Mouse (Mus musculus): ENCODE measurements around the gene Bspry. TPM values are rescaled to one million over a fixed set of nuclear protein-coding genes. Genes with fewer than 3 reads are reported as not detected.
"Not testable (repeated sequence)": the region's sequence is repeated elsewhere in the genome, so short reads cannot be mapped to it uniquely, and the experiment has no call there.

The Bspry gene
- total and polyA plus RNA-seq, 3 experiments = 0.09 to 0.11 TPM; not detected in 1

DNA sequence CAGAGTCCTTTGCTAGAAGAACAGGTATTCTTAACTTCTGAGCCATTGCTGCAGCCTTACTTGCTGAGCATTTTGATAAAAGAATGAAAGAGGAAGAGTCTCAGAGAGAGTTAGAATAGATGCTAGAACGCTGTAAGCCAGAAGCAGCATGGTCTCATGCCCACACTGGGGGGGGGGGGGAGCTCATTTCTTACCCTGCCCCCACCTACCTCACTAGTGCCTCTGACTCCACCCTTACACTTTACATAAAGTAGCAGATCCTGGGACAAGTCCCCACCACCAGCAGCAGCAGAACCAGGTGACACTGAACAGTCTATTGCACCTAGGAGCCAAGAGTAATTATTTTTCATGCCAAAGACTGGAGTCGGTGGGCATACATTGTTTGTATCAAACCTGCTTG is 4.7 kb upstream of the Bspry start:
- no peak for ATAC-seq (ENCODE audit: extremely low read depth, insufficient number of reproducible peaks, low FRiP score, poor library complexity, severe bottlenecking)
- Histone ChIP-seq H3K27me3 (ENCODE audit: insufficient read depth, low read length) (0 out of 2 replicates have a peak, but pooled peaks cover 2% of the 10 kb centered on the region), H3K4me3 (ENCODE audit: low read depth, low read length) (no peak overlapping the region), H3K36me3 (replicated peaks) (no peaks in the 10 kb centered on the region), H3K4me1 (ENCODE audit: insufficient read depth, low read depth, low read length) (peaks cover 13% of the 10 kb centered on the region), H3K9me3 (replicated peaks) (no peaks in the 10 kb centered on the region)
- DNase-seq (ENCODE audit: low spot score) = no peak
- TF ChIP-seq TAL1 (conservative IDR thresholded peaks at IDR 0.05; ENCODE audit: low read depth, low read length) (no peak), CTCF (IDR thresholded peaks at IDR 0.05; ENCODE audit: low read depth, low read length) (no peak), POLR2AphosphoS5 (IDR thresholded peaks at IDR 0.05; ENCODE audit: insufficient replicate concordance, low read depth, low read length) (no peak), GATA1 (IDR thresholded peaks at IDR 0.05; ENCODE audit: borderline replicate concordance, low read length) (no peak), GATA2 (IDR thresholded peaks at IDR 0.05; ENCODE audit: borderline replicate concordance, low read depth, low read length) (no peak)

DNA sequence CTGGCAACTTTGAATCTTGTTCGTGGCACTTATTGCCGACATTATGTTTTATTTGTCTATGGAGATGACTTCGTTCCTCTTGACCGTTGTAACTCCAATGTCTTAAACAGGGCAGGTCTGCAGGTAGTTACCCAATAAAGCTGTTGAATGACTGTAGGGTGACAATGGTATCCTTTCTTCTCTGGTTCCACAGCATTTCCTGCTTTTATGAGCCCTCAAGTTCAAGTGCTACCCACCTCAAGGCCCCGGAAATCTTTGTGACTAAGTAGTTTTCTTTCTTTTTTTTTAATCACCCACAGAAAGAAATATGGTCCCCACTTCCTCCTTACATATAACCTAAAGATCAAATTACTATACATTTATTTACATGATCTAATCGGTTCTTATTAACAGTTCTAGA is 4.1 kb upstream of the Bspry start:
- ATAC-seq (ENCODE audit: extremely low read depth, insufficient number of reproducible peaks, low FRiP score, poor library complexity, severe bottlenecking) (no peak), DNase-seq (ENCODE audit: low spot score) (no peak)
- TF ChIP-seq GATA1 (IDR thresholded peaks at IDR 0.05; ENCODE audit: borderline replicate concordance, low read length) (no peak), POLR2AphosphoS5 (IDR thresholded peaks at IDR 0.05; ENCODE audit: insufficient replicate concordance, low read depth, low read length) (no peak), GATA2 (IDR thresholded peaks at IDR 0.05; ENCODE audit: borderline replicate concordance, low read depth, low read length) (no peak), CTCF (IDR thresholded peaks at IDR 0.05; ENCODE audit: low read depth, low read length) (no peak)
- no peaks in the 10 kb centered on the region for H3K9me3 ChIP-seq (replicated peaks)
- no peaks in the 10 kb centered on the region for H3K36me3 ChIP-seq (replicated peaks)
- peaks cover 10% of the 10 kb centered on the region for H3K4me1 ChIP-seq (ENCODE audit: insufficient read depth, low read depth, low read length)
- no peak overlapping the region for H3K4me3 ChIP-seq (ENCODE audit: low read depth, low read length)
- 0 out of 2 replicates have a peak, but pooled peaks cover 2% of the 10 kb centered on the region for H3K27me3 ChIP-seq (ENCODE audit: insufficient read depth, low read length)

DNA sequence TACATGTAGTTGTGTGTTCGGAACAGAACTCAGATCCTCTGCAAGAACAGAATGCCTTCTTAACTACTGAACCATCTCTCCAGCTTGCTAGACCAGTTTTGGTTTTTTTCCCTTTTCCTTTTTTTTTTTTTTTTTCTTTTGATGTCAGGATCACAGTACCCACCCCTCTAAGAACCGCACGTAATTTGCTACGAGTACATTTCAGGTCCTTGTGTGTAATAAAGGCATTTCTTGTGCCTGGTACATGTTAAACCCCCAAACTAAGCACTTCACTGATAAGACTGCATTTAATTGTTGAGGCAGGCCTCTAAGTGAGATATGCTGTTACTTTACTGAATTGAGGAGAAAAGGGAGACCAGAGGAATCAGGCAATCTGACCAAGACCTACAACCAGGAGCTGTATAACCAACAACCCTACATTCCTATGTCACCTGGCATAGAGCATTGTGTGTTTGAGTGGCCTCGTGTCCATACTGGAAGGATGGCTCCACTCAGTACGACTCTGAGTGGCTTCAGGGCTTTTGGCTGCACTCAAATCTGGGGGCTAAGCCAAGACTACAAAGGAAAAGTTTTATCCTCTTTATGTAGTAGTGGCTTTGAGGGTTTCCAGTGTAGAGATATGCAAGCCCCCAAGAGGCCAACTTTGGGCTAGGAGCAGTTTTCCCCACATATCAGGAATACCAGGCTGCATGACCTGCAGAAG is 2.2 kb upstream of the Bspry start:
- H3K27me3 ChIP-seq (ENCODE audit: insufficient read depth, low read length) = 0 out of 2 replicates have a peak, but pooled peaks cover 2% of the 10 kb centered on the region
- TF ChIP-seq CTCF (IDR thresholded peaks at IDR 0.05; ENCODE audit: low read depth, low read length) = no peak
- no peak overlapping the region for H3K4me3 ChIP-seq (ENCODE audit: low read depth, low read length)
- ATAC-seq (ENCODE audit: extremely low read depth, insufficient number of reproducible peaks, low FRiP score, poor library complexity, severe bottlenecking) (no peak), DNase-seq (ENCODE audit: low spot score) (no peak)
- peaks cover 9% of the 10 kb centered on the region for H3K4me1 ChIP-seq (ENCODE audit: insufficient read depth, low read depth, low read length)
- no peaks in the 10 kb centered on the region for H3K36me3 ChIP-seq (replicated peaks)
- no peaks in the 10 kb centered on the region for H3K9me3 ChIP-seq (replicated peaks)

DNA sequence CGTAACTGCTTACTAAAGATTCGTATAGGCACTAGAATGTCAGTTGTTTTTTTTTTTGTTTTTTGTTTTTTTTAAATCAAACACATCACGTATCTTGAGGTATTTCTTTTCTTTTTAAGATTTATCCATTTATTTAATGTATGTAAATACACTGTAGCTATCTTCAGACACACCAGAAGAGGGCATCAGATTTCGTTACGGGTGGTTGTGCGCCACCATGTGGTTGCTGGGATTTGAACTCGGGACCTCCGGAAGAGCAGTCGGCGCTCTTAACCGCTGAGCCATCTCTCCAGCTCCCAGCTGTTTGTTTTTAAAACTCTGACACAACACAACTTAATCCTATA is 288 bp upstream of the Bspry start:
- H3K9me3 ChIP-seq (replicated peaks); H3K4me3 ChIP-seq (ENCODE audit: low read depth, low read length); H3K36me3 ChIP-seq (replicated peaks); DNase-seq (ENCODE audit: low spot score); ATAC-seq (ENCODE audit: extremely low read depth, insufficient number of reproducible peaks, low FRiP score, poor library complexity, severe bottlenecking); H3K27me3 ChIP-seq (ENCODE audit: insufficient read depth, low read length); H3K4me1 ChIP-seq (ENCODE audit: insufficient read depth, low read depth, low read length): not testable (repeated sequence)

DNA sequence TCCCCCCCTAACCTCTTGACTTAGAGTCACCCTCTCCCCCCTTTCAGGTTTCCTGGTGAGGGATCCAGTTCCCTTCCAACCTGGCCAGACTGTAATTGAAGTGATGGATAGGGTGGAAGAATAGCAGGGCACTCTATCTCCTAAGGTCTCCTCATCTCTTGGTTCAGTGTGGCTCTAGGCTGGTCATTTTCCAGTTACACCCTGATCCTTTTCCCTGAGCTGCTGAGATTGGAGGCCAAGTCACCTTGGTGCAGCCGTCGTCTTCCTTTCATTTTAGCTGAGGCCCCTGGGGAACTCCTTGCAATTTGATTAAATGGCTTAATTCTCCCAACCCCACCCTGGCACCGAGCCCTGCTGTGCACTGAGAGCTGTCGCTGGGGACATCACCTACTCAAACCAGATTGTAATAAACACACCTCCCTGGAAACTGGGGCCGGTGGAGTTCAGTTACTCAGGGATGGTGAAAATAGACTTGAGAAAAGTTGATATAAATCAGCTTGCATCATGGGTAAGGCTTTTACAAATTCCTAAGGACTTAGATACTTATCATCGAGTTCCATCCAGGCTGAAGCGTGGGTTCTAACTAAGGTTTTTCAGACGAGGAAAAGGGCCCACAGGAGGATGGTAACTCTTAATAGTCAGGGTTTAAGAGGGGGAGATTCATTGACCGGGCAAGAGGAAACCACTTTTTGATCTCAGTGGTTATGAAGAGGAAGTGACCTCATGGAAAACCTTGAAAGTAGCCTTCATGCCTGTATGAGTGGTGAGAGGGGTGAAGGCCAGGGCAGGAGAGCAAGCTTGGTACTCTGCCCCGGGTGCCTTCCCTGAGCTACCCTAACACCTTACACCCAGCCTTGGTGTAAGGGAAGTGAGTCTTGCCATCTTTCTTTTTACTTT is 1.1 kb downstream of the Bspry start:
- no peak for DNase-seq (ENCODE audit: low spot score)
- ATAC-seq (ENCODE audit: extremely low read depth, insufficient number of reproducible peaks, low FRiP score, poor library complexity, severe bottlenecking) = no peak
- H3K27me3 ChIP-seq (ENCODE audit: insufficient read depth, low read length) = 0 out of 2 replicates have a peak, but pooled peaks cover 2% of the 10 kb centered on the region

DNA sequence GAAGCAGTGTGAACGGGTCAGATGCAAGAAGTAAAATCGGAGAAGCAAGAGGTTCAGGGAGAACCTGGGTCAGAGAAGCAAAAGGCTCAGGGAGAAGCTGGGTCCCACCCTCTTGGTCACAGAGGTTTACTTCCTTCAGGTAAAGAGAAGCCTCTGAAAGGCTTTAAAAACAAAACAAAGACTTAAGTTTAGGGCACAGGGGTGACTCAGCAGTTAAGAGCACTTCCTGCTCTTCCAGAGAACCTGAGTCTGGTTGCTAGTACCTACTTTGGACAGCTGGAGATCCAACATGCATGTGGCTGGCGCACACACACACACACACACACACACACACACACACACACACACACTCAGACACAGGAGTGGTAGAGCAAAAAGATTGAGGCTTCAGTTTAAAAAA is 5.1 kb downstream of the Bspry start:
- TF ChIP-seq TAL1 (conservative IDR thresholded peaks at IDR 0.05; ENCODE audit: low read depth, low read length) = no peak
- no peak for TF ChIP-seq GATA1 (IDR thresholded peaks at IDR 0.05; ENCODE audit: borderline replicate concordance, low read length)
- no peak for TF ChIP-seq GATA2 (IDR thresholded peaks at IDR 0.05; ENCODE audit: borderline replicate concordance, low read depth, low read length)
- TF ChIP-seq POLR2AphosphoS5 (IDR thresholded peaks at IDR 0.05; ENCODE audit: insufficient replicate concordance, low read depth, low read length) = no peak
- TF ChIP-seq CTCF (IDR thresholded peaks at IDR 0.05; ENCODE audit: low read depth, low read length) = no peak
- no peak overlapping the region; the same call in 1 of the 2 replicates for H3K4me3 ChIP-seq (ENCODE audit: low read depth, low read length)
- peak; percentile 45 for ATAC-seq (ENCODE audit: extremely low read depth, insufficient number of reproducible peaks, low FRiP score, poor library complexity, severe bottlenecking)

More for the DNA sequence above, 1.1 kb downstream of the Bspry start:
- H3K9me3 ChIP-seq (replicated peaks) = no peaks in the 10 kb centered on the region
- no peak overlapping the region for H3K4me3 ChIP-seq (ENCODE audit: low read depth, low read length)
- peaks cover 20% of the 10 kb centered on the region for H3K4me1 ChIP-seq (ENCODE audit: insufficient read depth, low read depth, low read length)
- no peaks in the 10 kb centered on the region for H3K36me3 ChIP-seq (replicated peaks)
- TF ChIP-seq POLR2AphosphoS5 (IDR thresholded peaks at IDR 0.05; ENCODE audit: insufficient replicate concordance, low read depth, low read length) (no peak), GATA1 (IDR thresholded peaks at IDR 0.05; ENCODE audit: borderline replicate concordance, low read length) (no peak), TAL1 (conservative IDR thresholded peaks at IDR 0.05; ENCODE audit: low read depth, low read length) (no peak), CTCF (IDR thresholded peaks at IDR 0.05; ENCODE audit: low read depth, low read length) (no peak), GATA2 (IDR thresholded peaks at IDR 0.05; ENCODE audit: borderline replicate concordance, low read depth, low read length) (no peak)

More for the DNA sequence above, 5.1 kb downstream of the Bspry start:
- Histone ChIP-seq H3K36me3 (replicated peaks) (no peaks in the 10 kb centered on the region), H3K27me3 (ENCODE audit: insufficient read depth, low read length) (no peaks in the 10 kb centered on the region), H3K4me1 (ENCODE audit: insufficient read depth, low read depth, low read length) (peaks cover 22% of the 10 kb centered on the region), H3K9me3 (replicated peaks) (no peaks in the 10 kb centered on the region)
- DNase-seq (ENCODE audit: low spot score) = no peak
